Mouse (Mus musculus) heart, adult 2 months (tissue): Measurements from ENCODE around the gene Prkcq. TPM values are rescaled to one million over a fixed set of nuclear protein-coding genes. Genes with fewer than 3 reads are reported as not detected.
A peak's percentile ranks its signal among the peaks of the same experiment; 100 is the strongest.

Experiments
- DNase-seq, 2 experiments: peaks; one replicate each; pipeline ENCODE4 v3.0.0; 2021
- H3K27ac ChIP-seq: fragments of 200-600 bp; 2 replicates; pipeline ENCODE4 v1.8.1; 2022
- H3K27me3 ChIP-seq: fragments of 200-500 bp; 2 replicates; pipeline ENCODE4 v1.6.1; 2012; ENCODE audit warnings: mild to moderate bottlenecking, low read length, inconsistent platforms, mixed read lengths; ENCODE audit not compliant: control insufficient read depth, insufficient read depth
- H3K36me3 ChIP-seq: fragments of 200-500 bp; 2 replicates; pipeline ENCODE4 v1.6.1; 2012; ENCODE audit warnings: low read length, inconsistent platforms; ENCODE audit not compliant: control insufficient read depth, insufficient read depth
- H3K4me1 ChIP-seq: fragments of 200-500 bp; 2 replicates; pipeline ENCODE4 v1.6.1; 2011; ENCODE audit warnings: low read length; ENCODE audit not compliant: control insufficient read depth, insufficient read depth
- H3K4me3 ChIP-seq: fragments of 200-600 bp; 2 replicates; pipeline ENCODE4 v1.8.1; 2022
- H3K79me2 ChIP-seq: fragments of 200-500 bp; replicated peaks from 2 replicates; pipeline ENCODE4 v1.6.1; 2012; ENCODE audit warnings: mild to moderate bottlenecking, inconsistent platforms, low read length, moderate library complexity, mixed read lengths; ENCODE audit not compliant: control insufficient read depth, insufficient read depth
- H3K9ac ChIP-seq: fragments of 200-500 bp; 2 replicates; pipeline ENCODE4 v1.6.1; 2012; ENCODE audit warnings: low read depth, mild to moderate bottlenecking, control low read depth, inconsistent platforms, low read length, mixed read lengths
- CTCF ChIP-seq: fragments of 200-600 bp; IDR thresholded peaks from 2 replicates; pipeline ENCODE4 v1.8.1; 2022; ENCODE audit warnings: antibody characterized with exemption, mild to moderate bottlenecking, moderate library complexity
- EP300 ChIP-seq: fragments of 200-500 bp; IDR thresholded peaks from 2 replicates; pipeline ENCODE4 v1.6.1; 2011; ENCODE audit warnings: low read depth, low read length, control low read depth; ENCODE audit not compliant: insufficient read depth
- POLR2A ChIP-seq: fragments of 200-500 bp; IDR thresholded peaks from 2 replicates; pipeline ENCODE4 v1.6.1; 2011; ENCODE audit warnings: mild to moderate bottlenecking, low read depth, low read length, control low read depth; ENCODE audit not compliant: insufficient read depth
- WGBS: fragments of 180-500 bp; shearing (Covaris S2); methylation state at CpG from one replicate; pipeline ENCODE4 v1.1.7; 2018; 5-methylcytosine and 5-hydroxymethylcytosine counted together
- intact Hi-C: fragments of 180-260 bp; cut with DNase I; formaldehyde crosslinking; loops from one replicate; pipeline ENCODE4 v1.15.1; 2025
- polyA plus RNA-seq: library from polyadenylated mRNA; depleted of rRNA; stranded (reverse); fragments of >200 nt; gene quantifications from 2 replicates; pipeline ENCODE4 v1.2.3, GENCODE M21; 2012
- total RNA-seq, 2 experiments: library from RNA; stranded (reverse); gene quantifications; 2 replicates each; pipeline ENCODE4 v1.2.3; 2021

Prkcq gene
- total and polyA plus RNA-seq, 3 experiments, result 1.1 to 3.3 (median 2.6) TPM

GRCm38 (mm10) chr2:11216847-11217246 is 44.9 kb downstream of the Prkcq start:
- no peaks in the 10 kb centered on the region for H3K79me2 ChIP-seq
- WGBS, result 77% methylated on average over 5 of the region's 5 CpGs
- peaks cover 1% of the 10 kb centered on the region; the same call in 1 of the 2 replicates for H3K4me1 ChIP-seq
- no peak overlapping the region for H3K9ac ChIP-seq
- DNase-seq, result no peak
- no peak overlapping the region for H3K4me3 ChIP-seq
- TF ChIP-seq EP300 (no peak), POLR2A (no peak), CTCF (no peak)
- no peaks in the 10 kb centered on the region for H3K36me3 ChIP-seq
- intact Hi-C loops, result no loop called here
- H3K27ac ChIP-seq, result no peak overlapping the region
- H3K27me3 ChIP-seq, result no peaks in the 10 kb centered on the region

DNA sequence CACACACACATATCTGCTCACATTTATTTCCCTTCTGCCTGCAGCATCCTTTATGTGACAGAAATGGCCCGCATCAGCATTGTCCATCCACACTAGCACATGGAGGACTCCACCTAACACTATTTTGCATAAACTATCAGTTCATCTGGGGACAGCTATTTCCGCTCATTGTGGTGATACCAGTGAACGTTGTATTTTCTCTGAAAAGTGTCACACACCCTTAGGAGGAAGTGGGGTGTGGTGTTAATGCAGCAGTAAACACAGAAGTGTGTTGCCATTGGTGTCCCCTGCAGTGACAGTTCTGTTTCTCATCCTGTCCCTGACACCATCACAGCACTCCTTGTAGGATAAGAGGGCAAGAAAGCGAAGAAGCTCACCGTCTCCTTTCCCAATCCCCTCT is 46.2 kb downstream of the Prkcq start:
- no peak overlapping the region for H3K9ac ChIP-seq
- WGBS, result 44% methylated on average over 5 of the region's 5 CpGs
- H3K4me3 ChIP-seq, result no peak overlapping the region
- H3K4me1 ChIP-seq, result peaks cover 1% of the 10 kb centered on the region; the same call in 1 of the 2 replicates
- no peak overlapping the region for H3K27ac ChIP-seq
- intact Hi-C loops, result no loop called here
- H3K79me2 ChIP-seq, result no peaks in the 10 kb centered on the region
- no peaks in the 10 kb centered on the region for H3K27me3 ChIP-seq
- no peak for DNase-seq
- TF ChIP-seq EP300 (no peak), POLR2A (no peak), CTCF (no peak)
- no peaks in the 10 kb centered on the region for H3K36me3 ChIP-seq

DNA sequence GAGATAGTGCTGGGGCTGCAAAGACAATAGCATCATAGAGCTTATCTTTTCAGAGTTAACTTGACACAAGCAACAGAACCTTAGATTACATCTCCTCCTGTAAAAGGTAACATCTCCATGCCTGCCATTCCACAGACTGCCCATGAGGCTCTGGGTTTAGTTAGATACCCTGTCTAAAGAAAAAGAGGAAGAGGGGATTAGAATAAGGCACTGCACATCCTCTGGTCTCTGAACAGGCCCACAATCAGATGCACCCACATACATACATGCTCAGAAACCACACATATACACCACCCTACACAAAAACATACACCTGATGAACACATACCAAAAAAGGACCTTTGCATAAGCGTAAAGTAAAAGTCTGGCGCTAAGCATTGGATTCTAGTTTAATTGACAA is 47.4 kb downstream of the Prkcq start:
- TF ChIP-seq EP300 (no peak), POLR2A (no peak), CTCF (no peak)
- WGBS, result 91% methylated on average over 2 of the region's 2 CpGs
- intact Hi-C loops, result no loop called here

DNA sequence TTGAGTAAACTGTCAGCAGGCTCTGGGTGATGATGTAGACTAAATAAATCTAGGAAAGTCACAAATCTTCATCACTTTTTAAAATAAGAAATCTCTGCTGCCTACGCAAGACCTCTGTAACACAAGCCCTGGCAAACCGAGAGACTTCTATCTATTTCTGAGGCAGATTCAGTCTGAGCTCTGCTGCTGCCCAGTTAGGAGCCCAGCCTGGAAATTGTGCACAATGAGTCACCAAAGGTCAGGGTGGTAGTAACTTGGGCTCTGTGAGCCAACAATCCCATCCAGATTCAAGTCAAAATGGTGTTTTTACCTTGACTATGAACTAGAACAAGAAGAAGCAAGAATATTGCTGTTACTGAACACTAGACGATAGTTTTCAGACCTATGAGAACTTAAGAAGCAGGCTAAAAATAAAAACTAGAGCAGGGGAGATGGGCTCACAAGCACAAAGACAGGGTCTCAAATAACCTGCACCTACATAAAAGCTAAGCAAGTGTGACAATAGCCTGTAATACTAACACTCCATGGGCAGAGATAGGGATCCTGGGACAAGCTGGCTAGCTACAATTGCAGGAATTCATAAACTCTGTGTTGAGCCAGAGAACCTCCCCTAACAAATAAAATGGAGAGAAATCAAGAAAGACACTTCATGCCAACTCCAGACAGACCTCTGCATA is 53.0 kb downstream of the Prkcq start:
- no peak overlapping the region for H3K4me3 ChIP-seq
- no peaks in the 10 kb centered on the region for H3K36me3 ChIP-seq
- DNase-seq, result no peak
- H3K79me2 ChIP-seq, result no peaks in the 10 kb centered on the region
- no peaks in the 10 kb centered on the region; the same call in 1 of the 2 replicates for H3K4me1 ChIP-seq
- no peaks in the 10 kb centered on the region for H3K27me3 ChIP-seq
- 67% methylated on average over 3 of the region's 3 CpGs for WGBS
- H3K27ac ChIP-seq, result no peak overlapping the region
- H3K9ac ChIP-seq, result no peak overlapping the region
- intact Hi-C loops, result no loop called here
- TF ChIP-seq CTCF, result no peak
- no peak for TF ChIP-seq EP300
- TF ChIP-seq POLR2A, result no peak

More for the DNA sequence above, 47.4 kb downstream of the Prkcq start:
- peaks cover 1% of the 10 kb centered on the region; the same call in 1 of the 2 replicates for H3K4me1 ChIP-seq
- H3K9ac ChIP-seq, result no peak overlapping the region
- no peak for DNase-seq
- no peak overlapping the region for H3K4me3 ChIP-seq
- H3K36me3 ChIP-seq, result no peaks in the 10 kb centered on the region
- no peaks in the 10 kb centered on the region for H3K79me2 ChIP-seq
- no peaks in the 10 kb centered on the region for H3K27me3 ChIP-seq
- no peak overlapping the region for H3K27ac ChIP-seq

DNA sequence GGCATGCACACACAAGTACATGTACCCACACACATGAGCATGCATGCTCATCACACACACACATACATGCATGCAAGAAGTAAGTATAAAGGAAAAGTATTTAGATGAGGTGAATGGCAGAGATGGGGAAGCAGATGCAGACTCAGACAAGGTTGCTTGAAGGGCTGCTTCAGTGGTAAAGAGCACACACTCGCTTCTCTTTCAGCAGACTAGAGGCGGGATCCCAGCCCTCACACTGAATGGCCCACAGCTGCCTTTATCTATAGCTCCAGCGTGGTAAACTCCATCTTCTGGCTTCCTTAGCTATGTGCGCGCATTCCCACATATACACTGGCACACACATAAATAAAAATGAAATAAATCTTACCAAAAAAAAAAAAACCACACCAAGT is 53.6 kb downstream of the Prkcq start:
- no peak for TF ChIP-seq EP300
- no peak for TF ChIP-seq POLR2A
- TF ChIP-seq CTCF, result no peak
- 74% methylated on average over 5 of the region's 5 CpGs for WGBS
- H3K36me3 ChIP-seq, result no peaks in the 10 kb centered on the region
- H3K4me3 ChIP-seq, result no peak overlapping the region
- intact Hi-C loops, result no loop called here
- H3K4me1 ChIP-seq, result no peaks in the 10 kb centered on the region; the same call in 1 of the 2 replicates
- H3K27me3 ChIP-seq, result no peaks in the 10 kb centered on the region
- no peak overlapping the region; the same call in 1 of the 2 replicates for H3K27ac ChIP-seq
- H3K9ac ChIP-seq, result no peak overlapping the region
- H3K79me2 ChIP-seq, result no peaks in the 10 kb centered on the region
- no peak for DNase-seq

DNA sequence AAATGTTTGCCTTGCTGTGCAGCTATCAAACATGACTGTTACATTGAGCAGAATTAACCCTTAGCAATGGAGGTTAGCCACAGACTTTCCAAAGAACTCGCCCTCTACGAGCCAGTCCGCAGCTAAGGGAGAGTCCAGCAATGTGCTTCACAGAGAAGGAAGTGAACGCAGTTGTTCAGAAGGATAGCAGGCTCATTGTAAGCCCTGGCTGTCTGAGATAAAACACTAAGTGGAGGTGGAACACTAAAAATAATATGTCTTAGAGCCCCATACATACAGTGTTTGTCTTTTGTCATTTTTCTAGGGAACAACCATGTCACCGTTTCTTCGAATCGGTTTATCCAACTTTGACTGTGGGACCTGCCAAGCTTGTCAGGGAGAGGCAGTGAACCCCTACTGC is 54.6 kb downstream of the Prkcq start:
- no peak for TF ChIP-seq EP300
- TF ChIP-seq POLR2A, result no peak
- TF ChIP-seq CTCF, result no peak
- H3K79me2 ChIP-seq, result no peaks in the 10 kb centered on the region
- no peaks in the 10 kb centered on the region for H3K36me3 ChIP-seq
- no peaks in the 10 kb centered on the region for H3K27me3 ChIP-seq
- no peak overlapping the region for H3K4me3 ChIP-seq
- H3K27ac ChIP-seq, result peak overlapping the region; percentile 51
- no peak overlapping the region for H3K9ac ChIP-seq
- 53% methylated on average over 7 of the region's 7 CpGs for WGBS
- no peak for DNase-seq
- intact Hi-C loops, result no loop called here
- no peaks in the 10 kb centered on the region; the same call in 1 of the 2 replicates for H3K4me1 ChIP-seq
